Mouse (Mus musculus): Measurements from ENCODE around the gene Uggt1.

GRCm38 (mm10) chr1:36098432-36098831 is 146.1 kb downstream of the Uggt1 start:
- TF ChIP-seq POLR2A (IDR thresholded peaks at IDR 0.05; ENCODE audit: borderline replicate concordance, extremely low read depth, insufficient read depth, insufficient read length, poor library complexity, severe bottlenecking) (no peak), CTCF (IDR thresholded peaks at IDR 0.05; ENCODE audit: borderline replicate concordance, extremely low read depth, insufficient read depth, insufficient read length) (no peak)
